Mouse (Mus musculus) heart, postnatal 25 days (tissue): ENCODE data around the gene Tas2r119. TPM values are rescaled to one million over a fixed set of nuclear protein-coding genes. Genes with fewer than 3 reads are reported as not detected.
"Not testable (repeated sequence)": the region's sequence is repeated elsewhere in the genome, so short reads cannot be mapped to it uniquely, and the experiment has no call there.

Experiments used
- DNase-seq: peaks from one replicate; pipeline ENCODE4 v3.0.0; 2022; ENCODE audit warnings: low spot score
- intact Hi-C: fragments of 180-260 bp; cut with DNase I; formaldehyde crosslinking; loops from one replicate; pipeline ENCODE4 v1.15.1; 2025
- total RNA-seq, 2 experiments: library from RNA; stranded (reverse); gene quantifications; 2 replicates each; pipeline ENCODE4 v1.2.3; 2021

Tas2r119 gene
- total RNA-seq, 2 experiments from 2014 or later: not detected

GRCm38 (mm10) chr15:32214687-32215086 is 37.6 kb downstream of the Tas2r119 start:
- intact Hi-C loops, DNase-seq: not testable (repeated sequence)

- DNase-seq: no peak
- intact Hi-C loops: no loop called here
These were observed 45.9 kb downstream of the Tas2r119 start for GRCm38 (mm10) chr15:32223028-32223427.

DNA sequence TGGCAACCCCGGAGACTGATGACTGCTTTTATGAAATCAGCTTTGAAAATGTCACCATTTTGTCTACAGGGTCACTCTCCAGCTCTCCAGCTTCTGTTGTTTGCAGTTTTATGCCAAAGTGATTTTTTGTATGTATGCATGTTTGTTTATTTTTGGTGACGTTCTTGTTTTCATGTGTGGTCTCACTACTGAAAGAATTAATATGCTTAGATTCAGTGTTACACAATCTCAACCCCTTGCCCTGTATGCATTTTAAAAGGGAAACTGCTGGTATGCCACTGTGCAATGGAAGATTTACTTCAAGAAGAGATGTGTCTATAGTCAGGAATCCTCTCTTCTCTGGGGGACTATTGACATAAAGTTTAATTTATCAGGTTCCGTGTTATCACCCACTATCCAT is 48.3 kb downstream of the Tas2r119 start:
- intact Hi-C loops: no loop called here
- DNase-seq: no peak

DNA sequence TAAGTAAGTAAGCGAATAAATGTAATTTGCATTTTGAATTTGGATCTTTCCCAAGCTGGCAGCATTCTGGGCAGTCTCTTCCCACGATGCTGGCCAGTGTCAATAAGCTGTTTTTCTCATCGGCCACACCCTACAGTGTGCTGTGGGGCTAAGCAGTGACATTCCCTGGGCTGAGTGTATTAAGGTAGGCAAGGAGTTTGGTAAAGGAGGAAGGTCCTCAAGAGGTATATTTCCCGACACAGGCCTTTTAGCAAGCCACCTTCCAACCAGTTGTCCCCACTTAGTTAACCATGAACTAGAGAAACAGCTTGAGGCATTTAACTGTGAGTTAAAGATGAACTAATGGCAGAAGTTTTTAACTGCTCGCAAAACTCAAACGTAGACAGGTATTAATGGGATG is 49.3 kb downstream of the Tas2r119 start:
- intact Hi-C loops: no loop called here
- no peak for DNase-seq

DNA sequence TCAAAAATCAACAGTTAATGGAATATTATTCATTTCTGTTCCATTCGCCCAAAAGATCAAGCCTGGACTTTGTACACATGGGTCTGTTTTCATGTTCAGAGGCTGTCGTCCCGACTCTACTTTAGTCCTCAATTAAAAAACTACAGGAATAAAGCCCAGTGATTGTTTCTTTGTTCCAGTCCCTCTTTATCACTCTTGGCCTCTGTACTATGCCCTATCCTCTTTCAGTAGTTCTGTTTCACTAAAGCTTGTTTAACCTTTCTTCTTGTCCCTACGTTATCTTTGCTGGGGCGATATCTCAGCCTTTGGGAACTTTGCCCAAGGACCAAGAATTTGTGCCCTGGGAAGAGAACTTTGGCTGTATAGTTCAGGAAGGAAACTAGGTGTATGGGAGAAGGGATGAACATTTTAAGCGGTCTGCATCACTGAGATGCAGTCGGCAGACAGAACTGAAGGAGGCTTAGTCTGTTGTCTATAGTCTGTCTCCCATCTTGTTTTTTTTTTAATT is 49.9 kb downstream of the Tas2r119 start:
- intact Hi-C loops: no loop called here
- DNase-seq: no peak

Other genes with a start within 250 kb of the Tas2r119 start
- gene Sema5a, start 67.5 kb downstream of the Tas2r119 start, total RNA-seq: 1 to 10 TPM; 8.6 to 9.6 TPM